Mouse (Mus musculus): ENCODE measurements around the gene Bcl11b.

DNA sequence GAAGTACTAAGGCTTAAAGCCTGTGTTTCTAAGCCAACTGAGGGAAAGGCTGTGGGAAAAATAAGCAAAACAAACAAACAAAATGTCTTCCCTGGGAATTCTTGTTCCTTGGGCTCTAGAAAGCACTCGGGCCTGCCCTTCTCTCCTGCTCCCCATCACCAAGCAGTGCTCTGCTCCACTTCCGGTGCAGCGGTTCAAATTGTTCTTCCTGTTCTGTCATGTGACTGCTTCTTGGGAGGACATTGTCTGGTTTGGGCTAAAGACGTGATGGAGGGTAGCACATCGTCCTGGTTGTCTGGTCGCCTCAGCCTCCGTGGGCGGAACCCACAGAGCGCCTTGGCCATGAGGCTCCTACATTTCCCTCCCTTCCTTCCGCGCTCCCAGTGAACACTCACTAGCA, 94.6 kb downstream of the Bcl11b start:
- TF ChIP-seq CTCF (IDR thresholded peaks at IDR 0.05; ENCODE audit: control insufficient read depth, insufficient read depth, insufficient replicate concordance, low read depth, low read length): no peak
- no peak for TF ChIP-seq POLR2A (IDR thresholded peaks at IDR 0.05; ENCODE audit: control insufficient read depth, low read depth, low read length)

All from testis, adult 2 months (tissue).